Mouse (Mus musculus) MEL (cell line): ENCODE data around the gene A130010J15Rik.

ENCODE experiments used
- CHD1 ChIP-seq: IDR thresholded peaks from 2 replicates; pipeline ENCODE4 v1.6.1; 2012; ENCODE audit warnings: low read depth, mild to moderate bottlenecking, inconsistent platforms, low read length, improper control_type of control experiment
- EP300 ChIP-seq, 2 experiments: IDR thresholded peaks; 2 replicates each; pipeline ENCODE4 v1.6.1; 2011; ENCODE audit warnings: improper control_type of control experiment in 2 of 2, low read length in 2 of 2, low read depth in 1 of 2, mild to moderate bottlenecking in 1 of 2
- MAX ChIP-seq: IDR thresholded peaks from 2 replicates; pipeline ENCODE4 v1.6.1; 2011; ENCODE audit warnings: low read length, improper control_type of control experiment
- POLR2A ChIP-seq, 2 experiments: IDR thresholded peaks; 2 replicates each; pipeline ENCODE4 v1.6.1; 2011 to 2012; ENCODE audit warnings: low read length in 2 of 2, mild to moderate bottlenecking in 2 of 2, control low read depth in 1 of 2, improper control_type of control experiment in 1 of 2, low read depth in 1 of 2, moderate library complexity in 1 of 2; ENCODE audit not compliant: control insufficient read depth in 1 of 2, insufficient read depth in 1 of 2, poor library complexity in 1 of 2
- TAL1 ChIP-seq: IDR thresholded peaks from 2 replicates; pipeline ENCODE4 v1.6.1; 2012; ENCODE audit warnings: mild to moderate bottlenecking, inconsistent platforms, low read length, moderate library complexity, mixed read lengths
- USF2 ChIP-seq, 2 experiments: IDR thresholded peaks; 2 replicates each; pipeline ENCODE4 v1.6.1; 2011 to 2012; ENCODE audit warnings: improper control_type of control experiment in 2 of 2, low read length in 2 of 2, borderline replicate concordance in 1 of 2, inconsistent platforms in 1 of 2, low read depth in 1 of 2, mild to moderate bottlenecking in 1 of 2; ENCODE audit not compliant: insufficient read depth in 1 of 2

DNA sequence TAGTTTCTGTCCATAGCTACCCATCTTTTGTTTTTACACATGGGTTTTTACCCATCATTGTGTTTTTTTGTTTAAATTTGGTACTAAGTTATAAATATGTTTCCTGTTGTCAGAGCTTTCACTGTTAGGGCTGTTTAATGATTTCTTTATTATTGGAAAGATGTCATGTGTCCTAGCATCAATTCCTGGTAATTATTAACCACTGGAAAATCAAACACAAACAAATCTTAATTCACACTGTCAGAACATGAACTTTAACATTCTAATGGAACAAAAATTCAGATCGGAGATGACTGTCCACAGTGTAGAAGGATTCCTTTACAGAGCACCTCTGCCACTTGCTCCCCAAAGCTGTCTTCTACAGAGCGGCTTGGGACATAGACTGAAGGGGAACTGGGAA is 37.6 kb downstream of the A130010J15Rik start:
- TF ChIP-seq USF2 (IDR thresholded peaks at IDR 0.05; ENCODE audit: borderline replicate concordance in 1 of 2, insufficient read depth in 1 of 2, low read depth in 1 of 2, low read length in 2 of 2), result no peak
- no peak for TF ChIP-seq CHD1
- TF ChIP-seq MAX, result no peak
- no peak for TF ChIP-seq EP300 (IDR thresholded peaks at IDR 0.05; ENCODE audit: low read depth in 1 of 2, low read length in 2 of 2)
- no peak for TF ChIP-seq POLR2A (IDR thresholded peaks at IDR 0.05; ENCODE audit: control insufficient read depth in 1 of 2, insufficient read depth in 1 of 2, low read depth in 1 of 2, low read length in 2 of 2, poor library complexity in 1 of 2)
- no peak for TF ChIP-seq TAL1
